Mouse (Mus musculus) urinary bladder, postnatal 25 days (tissue): ENCODE data around the gene Nid1.
"Not testable (repeated sequence)": the region's sequence is repeated elsewhere in the genome, so short reads cannot be mapped to it uniquely, and the experiment has no call there.

Experiments used
- DNase-seq: peaks from one replicate; pipeline ENCODE4 v3.0.0; 2022; ENCODE audit warnings: low spot score

The Nid1 gene

GRCm38 (mm10) chr13:13453332-13453731 lies 16.0 kb downstream of the Nid1 start:
- DNase-seq, result not testable (repeated sequence)

- DNase-seq, result not testable (repeated sequence)
Observed at GRCm38 (mm10) chr13:13454249-13454648, 16.9 kb downstream of the Nid1 start.

- DNase-seq, result not testable (repeated sequence)
Observed at GRCm38 (mm10) chr13:13455632-13456492, 18.5 kb downstream of the Nid1 start.

- DNase-seq, result no peak
Observed at GRCm38 (mm10) chr13:13458138-13458737, 20.9 kb downstream of the Nid1 start.

GRCm38 (mm10) chr13:13460521-13461138 lies 23.3 kb downstream of the Nid1 start:
- no peak for DNase-seq

- DNase-seq, result no peak
Observed at GRCm38 (mm10) chr13:13461446-13462192, 24.3 kb downstream of the Nid1 start.

GRCm38 (mm10) chr13:13463949-13464348 lies 26.6 kb downstream of the Nid1 start:
- DNase-seq, result no peak

- DNase-seq, result not testable (repeated sequence)
Observed at GRCm38 (mm10) chr13:13467249-13467648, 29.9 kb downstream of the Nid1 start.

- DNase-seq, result no peak
Observed at GRCm38 (mm10) chr13:13468513-13468912, 31.2 kb downstream of the Nid1 start.

- no peak for DNase-seq
Observed at GRCm38 (mm10) chr13:13471334-13471757, 34.0 kb downstream of the Nid1 start.

- DNase-seq, result not testable (repeated sequence)
Observed at GRCm38 (mm10) chr13:13474464-13474863, 37.1 kb downstream of the Nid1 start.

- DNase-seq, result no peak
Observed at GRCm38 (mm10) chr13:13474991-13475390, 37.6 kb downstream of the Nid1 start.

GRCm38 (mm10) chr13:13476568-13476967 lies 39.2 kb downstream of the Nid1 start:
- no peak for DNase-seq

- no peak for DNase-seq
Observed at GRCm38 (mm10) chr13:13477046-13477445, 39.7 kb downstream of the Nid1 start.

GRCm38 (mm10) chr13:13479986-13480385 lies 42.6 kb downstream of the Nid1 start:
- DNase-seq, result no peak

GRCm38 (mm10) chr13:13481033-13481432 lies 43.7 kb downstream of the Nid1 start:
- DNase-seq, result no peak

- DNase-seq, result no peak
Observed at GRCm38 (mm10) chr13:13481875-13482674, 44.7 kb downstream of the Nid1 start.

- DNase-seq, result no peak
Observed at GRCm38 (mm10) chr13:13484351-13484751, 47.0 kb downstream of the Nid1 start.

GRCm38 (mm10) chr13:13484883-13485282 lies 47.5 kb downstream of the Nid1 start:
- DNase-seq, result no peak

GRCm38 (mm10) chr13:13485682-13486081 lies 48.3 kb downstream of the Nid1 start:
- DNase-seq, result no peak

- no peak for DNase-seq
Observed at GRCm38 (mm10) chr13:13487851-13488250, 50.5 kb downstream of the Nid1 start.
